Mouse (Mus musculus): Measurements from ENCODE around the gene 5730522E02Rik. TPM values are rescaled to one million over a fixed set of nuclear protein-coding genes. Genes with fewer than 3 reads are reported as not detected.

5730522E02Rik gene
- not detected for polyA plus RNA-seq (2014; fragmentation: Illumina TruSeq; extraction: RNeasy Lipid Tissue Mini Kit (QIAGEN cat#74804); ENCODE audit: low read depth, low replicate concordance)

DNA sequence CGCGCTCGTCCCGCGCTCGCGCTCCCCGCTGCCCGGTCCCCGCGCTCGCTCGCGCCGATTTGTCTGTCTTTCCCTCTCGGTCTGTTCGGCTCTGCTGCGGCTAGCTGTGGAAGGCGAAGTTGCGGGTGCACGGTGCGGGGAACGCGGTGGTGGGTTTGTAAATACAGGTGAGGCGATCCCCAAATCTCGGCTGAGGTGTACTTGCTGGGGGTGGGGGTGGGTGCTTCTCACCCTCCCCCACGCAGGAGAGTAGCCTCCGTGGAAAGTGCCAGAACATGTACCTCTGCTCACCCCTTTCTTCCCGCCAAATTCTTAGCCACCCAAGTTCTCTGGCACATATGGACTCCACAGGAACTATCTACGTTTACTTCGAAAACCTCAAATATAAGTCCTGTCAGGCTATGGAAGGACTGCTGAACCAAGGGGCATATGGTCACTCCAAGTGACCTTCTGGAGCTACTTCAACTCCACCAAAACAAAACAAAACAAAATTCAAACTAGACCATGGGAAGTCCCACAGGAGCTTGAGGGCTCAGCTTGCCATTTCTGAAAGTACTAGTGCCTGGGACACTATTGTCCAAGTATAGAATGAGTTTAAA, at the start of gene 5730522E02Rik:
Gene 5730522E02Rik (minus strand): TSS at position 182 of the 599 bp plus-strand sequence.

Other genes starting within 250 kb of the 5730522E02Rik start
- gene Fancl, start 175.4 kb upstream of the 5730522E02Rik start, polyA plus RNA-seq (2014; fragmentation: Illumina TruSeq; extraction: RNeasy Lipid Tissue Mini Kit (QIAGEN cat#74804); ENCODE audit: low read depth, low replicate concordance), result 10.5 TPM

All from adipose tissue, adult 10 weeks (tissue).